ENCODE assay signal across 18 mouse cellular contexts in genomic region chr1:143858532-143858931, GRCm38 (mm10).
"Had no signal": no experiment of that assay in that cellular context is flagged by ENCODE, and none has a peak within 500 bp of the region (broad histone marks: within the 10 kb centered on the region; RNA-seq: fewer than 3 reads in every experiment).

No protein-coding gene starts in this region.

- H3K4me1 ChIP-seq: megakaryocyte, embryonic 14.5 days; midbrain, embryonic 10.5 days; midbrain, embryonic 15.5 days; neural tube, embryonic 12.5 days; stomach, embryonic 15.5 days had no signal

- H3K4me2 ChIP-seq: lung, embryonic 14.5 days; midbrain, embryonic 13.5 days; midbrain, embryonic 15.5 days; neural tube, embryonic 12.5 days; stomach, embryonic 15.5 days had no signal

- H3K27ac ChIP-seq: liver, embryonic 14.5 days; midbrain, embryonic 10.5 days; midbrain, embryonic 13.5 days; midbrain, embryonic 15.5 days; neural tube, embryonic 12.5 days; stomach, embryonic 15.5 days; stomach, postnatal 0 days had no signal

- ATAC-seq: midbrain, embryonic 13.5 days; midbrain, embryonic 15.5 days had no signal

- H3K9ac ChIP-seq: liver, embryonic 14.5 days; lung, embryonic 14.5 days; midbrain, embryonic 13.5 days; midbrain, embryonic 15.5 days; neural tube, embryonic 12.5 days; stomach, embryonic 15.5 days had no signal

- H3K36me3 ChIP-seq: midbrain, embryonic 10.5 days; midbrain, embryonic 13.5 days; midbrain, embryonic 15.5 days; neural tube, embryonic 12.5 days; stomach, embryonic 15.5 days had no signal

- H3K27me3 ChIP-seq: megakaryocyte, embryonic 14.5 days; midbrain, embryonic 13.5 days; midbrain, embryonic 15.5 days; neural tube, embryonic 12.5 days; stomach, embryonic 15.5 days had no signal

- H3K9me3 ChIP-seq: megakaryocyte, embryonic 14.5 days; midbrain, embryonic 10.5 days; midbrain, embryonic 13.5 days; midbrain, embryonic 15.5 days; neural tube, embryonic 12.5 days; stomach, embryonic 15.5 days had no signal

- H3K4me3 ChIP-seq: megakaryocyte, embryonic 14.5 days; midbrain, embryonic 10.5 days; midbrain, embryonic 13.5 days; midbrain, embryonic 15.5 days; neural tube, embryonic 12.5 days; stomach, embryonic 15.5 days had no signal

- DNase-seq: lung, adult 18-20 months; lung, embryonic 14.5 days; lung, postnatal 10 days; lung, postnatal 4 days; retina, postnatal 1 day; right cerebral cortex, adult 18-20 months; right cerebral cortex, postnatal 25 days; right cerebral cortex, postnatal 4 days; thymus, adult 2 months; thymus, postnatal 25 days had no signal
